Mouse (Mus musculus): ENCODE measurements around the gene Paxx. TPM values are rescaled to one million over a fixed set of nuclear protein-coding genes. Genes with fewer than 3 reads are reported as not detected.

The Paxx gene
- polyA plus RNA-seq (2015; fragmentation: Nextera tagmentation; extraction: Ambion mirVana): 25.6 and 25.7 TPM in 2 replicates

- Histone ChIP-seq H3K27ac (replicated peaks) (peak within 1 kb of the TSS; percentile 93), H3K4me1 (peaks cover 34% of the 10 kb centered on the region), H3K27me3 (replicated peaks) (no peaks in the 10 kb centered on the region), H3K9ac (peak within 1 kb of the TSS; percentile 86), H3K4me3 (peak within 1 kb of the TSS; percentile 66), H3K4me2 (peak within 1 kb of the TSS; percentile 82), H3K9me3 (no peaks in the 10 kb centered on the region), H3K36me3 (peaks cover 21% of the 10 kb centered on the region)
- under 1% methylated on average over 48 of the region's 48 CpGs for WGBS
- peak; percentile 87 for ATAC-seq (ENCODE audit: extremely low read depth, insufficient number of reproducible peaks, low FRiP score, low TSS enrichment)
Measured at GRCm38 (mm10) chr2:25460551-25461309, at the start of gene Paxx. Gene Paxx, minus strand, starts transcription at chr2:25461094.

- Histone ChIP-seq H3K36me3 (peaks cover 10% of the 10 kb centered on the region), H3K4me2 (no peak overlapping the region), H3K9ac (no peak overlapping the region), H3K27ac (replicated peaks) (no peak overlapping the region), H3K4me1 (no peaks in the 10 kb centered on the region), H3K27me3 (replicated peaks) (no peaks in the 10 kb centered on the region), H3K9me3 (no peaks in the 10 kb centered on the region), H3K4me3 (no peak overlapping the region)
- no peak for ATAC-seq (ENCODE audit: extremely low read depth, insufficient number of reproducible peaks, low FRiP score, low TSS enrichment)
- WGBS: 61% methylated on average over 3 of the region's 3 CpGs
Measured at GRCm38 (mm10) chr2:25509912-25510311, 49.0 kb upstream of the Paxx start.

- H3K27ac ChIP-seq (replicated peaks): no peak overlapping the region
Measured at GRCm38 (mm10) chr2:25506964-25507363, 46.1 kb upstream of the Paxx start.

GRCm38 (mm10) chr2:25505860-25506259 is 45.0 kb upstream of the Paxx start:
- Histone ChIP-seq H3K36me3 (peaks cover 37% of the 10 kb centered on the region), H3K27ac (replicated peaks) (no peak overlapping the region), H3K4me2 (no peak overlapping the region), H3K27me3 (replicated peaks) (no peaks in the 10 kb centered on the region), H3K4me1 (peaks cover 18% of the 10 kb centered on the region), H3K9me3 (no peaks in the 10 kb centered on the region), H3K4me3 (no peak overlapping the region), H3K9ac (no peak overlapping the region)
- ATAC-seq (ENCODE audit: extremely low read depth, insufficient number of reproducible peaks, low FRiP score, low TSS enrichment): no peak
- WGBS: 83% methylated on average over 4 of the region's 4 CpGs

More at GRCm38 (mm10) chr2:25506964-25507363, 46.1 kb upstream of the Paxx start:
- H3K4me2 ChIP-seq: no peak overlapping the region
- H3K4me1 ChIP-seq: peaks cover 8% of the 10 kb centered on the region
- WGBS: 35% methylated on average over 5 of the region's 5 CpGs
- H3K4me3 ChIP-seq: no peak overlapping the region
- no peak for ATAC-seq (ENCODE audit: extremely low read depth, insufficient number of reproducible peaks, low FRiP score, low TSS enrichment)
- H3K9ac ChIP-seq: no peak overlapping the region
- H3K27me3 ChIP-seq (replicated peaks): no peaks in the 10 kb centered on the region
- H3K36me3 ChIP-seq: peaks cover 37% of the 10 kb centered on the region
- H3K9me3 ChIP-seq: no peaks in the 10 kb centered on the region

GRCm38 (mm10) chr2:25505000-25505399 is 44.1 kb upstream of the Paxx start:
- Histone ChIP-seq H3K4me1 (peaks cover 21% of the 10 kb centered on the region), H3K9me3 (no peaks in the 10 kb centered on the region), H3K27me3 (replicated peaks) (no peaks in the 10 kb centered on the region), H3K27ac (replicated peaks) (no peak overlapping the region), H3K36me3 (peaks cover 37% of the 10 kb centered on the region), H3K9ac (no peak overlapping the region), H3K4me3 (no peak overlapping the region), H3K4me2 (no peak overlapping the region)
- 85% methylated on average over 1 of the region's 1 CpGs for WGBS
- ATAC-seq (ENCODE audit: extremely low read depth, insufficient number of reproducible peaks, low FRiP score, low TSS enrichment): no peak

- 86% methylated on average over 19 of the region's 19 CpGs for WGBS
- no peak overlapping the region for H3K9ac ChIP-seq
- H3K27ac ChIP-seq (replicated peaks): no peak overlapping the region
- no peaks in the 10 kb centered on the region for H3K9me3 ChIP-seq
- no peak for ATAC-seq (ENCODE audit: extremely low read depth, insufficient number of reproducible peaks, low FRiP score, low TSS enrichment)
- H3K4me3 ChIP-seq: no peak overlapping the region
- peaks cover 37% of the 10 kb centered on the region for H3K36me3 ChIP-seq
- H3K4me1 ChIP-seq: peaks cover 23% of the 10 kb centered on the region
- no peaks in the 10 kb centered on the region for H3K27me3 ChIP-seq (replicated peaks)
- H3K4me2 ChIP-seq: no peak overlapping the region
Measured at GRCm38 (mm10) chr2:25504538-25504937, 43.6 kb upstream of the Paxx start.

GRCm38 (mm10) chr2:25502726-25503125 is 41.8 kb upstream of the Paxx start:
- Histone ChIP-seq H3K4me1 (peaks cover 28% of the 10 kb centered on the region), H3K9me3 (no peaks in the 10 kb centered on the region), H3K27ac (replicated peaks) (no peak overlapping the region), H3K9ac (no peak overlapping the region), H3K4me3 (no peak overlapping the region), H3K27me3 (replicated peaks) (no peaks in the 10 kb centered on the region), H3K36me3 (peaks cover 37% of the 10 kb centered on the region), H3K4me2 (no peak overlapping the region)
- WGBS: 77% methylated on average over 3 of the region's 3 CpGs
- no peak for ATAC-seq (ENCODE audit: extremely low read depth, insufficient number of reproducible peaks, low FRiP score, low TSS enrichment)

GRCm38 (mm10) chr2:25501593-25502486 is 40.9 kb upstream of the Paxx start, which contains the start of gene C8g:
Gene C8g, minus strand, starts transcription at chr2:25501719.
- H3K9ac ChIP-seq: peak within 1 kb of the TSS; percentile 95
- H3K27ac ChIP-seq (replicated peaks): peak within 1 kb of the TSS; percentile 70
- H3K4me3 ChIP-seq: peak within 1 kb of the TSS; percentile 79
- no peaks in the 10 kb centered on the region for H3K27me3 ChIP-seq (replicated peaks)
- WGBS: 75% methylated on average over 20 of the region's 20 CpGs
- no peak for ATAC-seq (ENCODE audit: extremely low read depth, insufficient number of reproducible peaks, low FRiP score, low TSS enrichment)
- peak within 1 kb of the TSS; percentile 96 for H3K4me2 ChIP-seq
- peaks cover 37% of the 10 kb centered on the region for H3K36me3 ChIP-seq
- H3K9me3 ChIP-seq: no peaks in the 10 kb centered on the region
- peaks cover 30% of the 10 kb centered on the region for H3K4me1 ChIP-seq

- Histone ChIP-seq H3K9me3 (no peaks in the 10 kb centered on the region), H3K27me3 (replicated peaks) (no peaks in the 10 kb centered on the region), H3K4me2 (peak within 1 kb of the TSS; percentile 96), H3K27ac (replicated peaks) (peak within 1 kb of the TSS; percentile 70), H3K4me1 (peaks cover 30% of the 10 kb centered on the region), H3K9ac (peak within 1 kb of the TSS; percentile 95), H3K36me3 (peaks cover 36% of the 10 kb centered on the region), H3K4me3 (peak within 1 kb of the TSS; percentile 79)
- WGBS: 2% methylated on average over 31 of the region's 44 CpGs
- peak; percentile 70 for ATAC-seq (ENCODE audit: extremely low read depth, insufficient number of reproducible peaks, low FRiP score, low TSS enrichment)
Measured at GRCm38 (mm10) chr2:25500576-25501405, 39.9 kb upstream of the Paxx start, which contains the start of gene Fbxw5. Gene Fbxw5, plus strand, starts transcription at chr2:25500750.

- H3K36me3 ChIP-seq: peaks cover 29% of the 10 kb centered on the region
- ATAC-seq (ENCODE audit: extremely low read depth, insufficient number of reproducible peaks, low FRiP score, low TSS enrichment): no peak
- no peaks in the 10 kb centered on the region for H3K27me3 ChIP-seq (replicated peaks)
- H3K4me1 ChIP-seq: peaks cover 30% of the 10 kb centered on the region
- H3K27ac ChIP-seq (replicated peaks): peak overlapping the region; percentile 54; the same call in 1 of the 2 replicates
- 58% methylated on average over 6 of the region's 6 CpGs for WGBS
- H3K9me3 ChIP-seq: no peaks in the 10 kb centered on the region
- H3K9ac ChIP-seq: peak overlapping the region; percentile 95
- H3K4me2 ChIP-seq: peak overlapping the region; percentile 96
- H3K4me3 ChIP-seq: peak overlapping the region; percentile 79
Measured at GRCm38 (mm10) chr2:25500071-25500575, 39.2 kb upstream of the Paxx start.
